Mouse (Mus musculus) testis, adult 2 months (tissue): ENCODE measurements at regions not wholly inside any gene's neighbourhood (a gene's known extent, or its start where the extent isn't known, plus 50 kb on each side); places are given as distances from the start of the nearest gene placed in this dataset.

ENCODE experiments used
- CTCF ChIP-seq: fragments of 200-500 bp; IDR thresholded peaks from 2 replicates; pipeline ENCODE4 v1.5.1; 2012; ENCODE audit warnings: low read depth, mild to moderate bottlenecking, inconsistent platforms, low read length, moderate library complexity; ENCODE audit not compliant: control insufficient read depth, insufficient read depth, insufficient replicate concordance
- POLR2A ChIP-seq: fragments of 200-500 bp; IDR thresholded peaks from 2 replicates; pipeline ENCODE4 v1.6.1; 2012; ENCODE audit warnings: low read depth, mild to moderate bottlenecking, inconsistent platforms, low read length, moderate library complexity; ENCODE audit not compliant: control insufficient read depth

GRCm38 (mm10) chr8:91897381-91897780 lies 95.5 kb upstream of the Irx3 start:
- TF ChIP-seq POLR2A (no peak), CTCF (no peak)
